Mouse (Mus musculus) forebrain, embryonic 10.5 days (tissue): ENCODE measurements around the gene Cfl1. TPM values are rescaled to one million over a fixed set of nuclear protein-coding genes. Genes with fewer than 3 reads are reported as not detected.

Experiments used
- DNase-seq: peaks from one replicate; pipeline ENCODE4 v3.0.0-alpha.2; 2017; ENCODE audit warnings: low spot score; ENCODE audit errors: extremely low spot score
- H3K27ac ChIP-seq: fragments of 300-500 bp; sonication (generic); 2 replicates; pipeline ENCODE4 v1.5.1; 2016; ENCODE audit warnings: mild to moderate bottlenecking
- H3K27me3 ChIP-seq: fragments of 300-500 bp; sonication (generic); 2 replicates; pipeline ENCODE4 v1.6.1; 2016; ENCODE audit warnings: mild to moderate bottlenecking; ENCODE audit not compliant: poor library complexity, severe bottlenecking
- H3K36me3 ChIP-seq: fragments of 300-500 bp; sonication (generic); replicated peaks from 2 replicates; pipeline ENCODE4 v1.6.1; 2016; ENCODE audit warnings: mild to moderate bottlenecking, moderate library complexity
- H3K4me1 ChIP-seq: fragments of 300-500 bp; sonication (generic); 2 replicates; pipeline ENCODE4 v1.6.1; 2016
- H3K4me3 ChIP-seq: fragments of 300-500 bp; sonication (generic); 2 replicates; pipeline ENCODE4 v1.5.1; 2016; ENCODE audit warnings: mild to moderate bottlenecking, moderate library complexity
- H3K9me3 ChIP-seq: fragments of 300-500 bp; sonication (generic); 2 replicates; pipeline ENCODE4 v1.6.1; 2016; ENCODE audit warnings: mild to moderate bottlenecking, moderate library complexity
- WGBS: fragments of 180-500 bp; shearing (Covaris S2); methylation state at CpG from one replicate; pipeline ENCODE4 v1.1.7; 2016; 5-methylcytosine and 5-hydroxymethylcytosine counted together
- polyA plus RNA-seq: library from polyadenylated mRNA; unstranded; fragments of >200 nt; fragmentation: Nextera tagmentation; extraction: Ambion mirVana; gene quantifications from 2 replicates; pipeline ENCODE4 v1.2.1, GENCODE M21; 2016

Cfl1 gene
- polyA plus RNA-seq, 1 experiment from 2014 or later = 3,010 TPM

DNA sequence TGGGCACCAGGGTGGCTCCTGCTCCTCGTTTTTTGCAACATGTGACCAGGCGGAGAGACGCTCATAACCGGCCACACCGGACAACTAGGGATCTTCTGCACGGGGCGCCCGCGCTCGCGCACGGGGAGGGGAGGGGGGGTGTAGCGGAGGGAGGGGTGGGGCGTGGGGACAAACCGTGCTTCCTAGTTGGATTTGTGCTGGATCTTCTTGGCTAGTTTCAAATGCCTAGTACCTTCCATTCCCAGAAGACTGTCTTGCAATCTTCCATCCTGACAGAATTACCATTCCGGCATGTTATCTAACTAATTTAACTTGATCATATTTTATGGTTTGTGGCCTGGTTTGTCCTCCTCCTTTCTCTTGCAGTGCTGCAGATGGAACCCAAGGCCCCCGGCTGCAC lies 13.4 kb downstream of the Cfl1 start, which contains the start of gene 1700020D05Rik:
Gene 1700020D05Rik (minus strand): TSS at position 101 of the 400 bp plus-strand sequence.
- no peak for DNase-seq
- Histone ChIP-seq H3K36me3 (peaks cover 4% of the 10 kb centered on the region; the same call in 1 of the 2 replicates), H3K9me3 (peaks cover 8% of the 10 kb centered on the region; the same call in 1 of the 2 replicates), H3K27ac (no peak within 1 kb of the TSS), H3K4me1 (no peaks in the 10 kb centered on the region), H3K27me3 (no peaks in the 10 kb centered on the region), H3K4me3 (no peak within 1 kb of the TSS)
- WGBS = 58% methylated on average over 17 of the region's 17 CpGs

DNA sequence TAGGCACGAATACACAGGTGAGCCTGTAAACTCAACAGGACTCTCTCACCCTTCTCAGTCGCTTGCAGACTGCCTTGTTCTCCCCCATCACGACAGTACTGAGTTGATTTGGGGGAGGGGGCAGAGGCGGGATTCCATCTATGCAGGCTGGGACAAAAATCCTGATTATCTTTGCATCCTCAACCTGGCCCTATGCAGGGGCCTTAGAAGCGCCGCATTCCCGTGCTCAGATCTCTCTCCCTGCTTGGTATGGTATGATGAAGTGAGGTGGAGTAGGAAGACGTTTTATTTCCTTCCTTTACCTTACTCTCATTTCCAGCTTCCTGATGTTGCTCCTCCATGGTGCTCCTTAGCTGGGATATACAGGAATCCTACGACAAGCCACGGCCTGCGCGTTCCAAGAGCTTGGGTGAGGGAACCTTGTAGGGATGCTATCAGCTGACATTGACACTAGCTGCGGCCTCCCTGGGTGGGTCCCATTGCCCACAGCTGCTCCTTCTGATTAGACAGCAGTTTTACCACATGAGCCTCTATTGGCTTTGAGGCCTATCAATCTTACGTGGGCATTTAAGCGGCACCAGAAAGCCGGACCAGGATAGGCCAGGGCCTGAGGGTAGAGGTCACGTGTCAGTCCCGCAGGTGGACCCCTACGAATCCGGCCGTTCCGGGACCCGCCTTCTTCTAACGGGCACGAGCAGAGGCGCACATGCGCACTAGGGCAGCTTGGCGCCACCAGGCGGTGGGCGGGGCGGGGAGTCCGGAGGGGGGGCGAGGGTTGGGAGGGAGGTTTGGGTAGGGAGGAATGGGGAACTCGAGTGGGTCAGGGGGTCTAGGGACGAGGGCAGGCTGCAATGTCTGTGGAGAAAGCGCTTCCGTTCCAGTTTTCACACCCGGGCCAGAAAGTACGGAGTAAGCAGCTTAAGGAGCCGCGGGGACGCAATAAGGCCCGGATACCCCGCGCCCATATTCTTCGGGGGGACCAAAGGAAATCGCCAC lies 20.1 kb downstream of the Cfl1 start, which contains the start of gene Snx32:
Gene Snx32 (minus strand): TSS at position 508 of the 996 bp plus-strand sequence.
- peaks cover 8% of the 10 kb centered on the region; the same call in 1 of the 2 replicates for H3K27me3 ChIP-seq
- no peaks in the 10 kb centered on the region for H3K36me3 ChIP-seq
- peak within 1 kb of the TSS; percentile 84 for H3K27ac ChIP-seq
- 2% methylated on average over 47 of the region's 47 CpGs for WGBS
- H3K9me3 ChIP-seq = peaks cover 14% of the 10 kb centered on the region
- peak within 1 kb of the TSS; percentile 57 for H3K4me3 ChIP-seq
- peaks cover 21% of the 10 kb centered on the region for H3K4me1 ChIP-seq
- DNase-seq = peak; percentile 93

DNA sequence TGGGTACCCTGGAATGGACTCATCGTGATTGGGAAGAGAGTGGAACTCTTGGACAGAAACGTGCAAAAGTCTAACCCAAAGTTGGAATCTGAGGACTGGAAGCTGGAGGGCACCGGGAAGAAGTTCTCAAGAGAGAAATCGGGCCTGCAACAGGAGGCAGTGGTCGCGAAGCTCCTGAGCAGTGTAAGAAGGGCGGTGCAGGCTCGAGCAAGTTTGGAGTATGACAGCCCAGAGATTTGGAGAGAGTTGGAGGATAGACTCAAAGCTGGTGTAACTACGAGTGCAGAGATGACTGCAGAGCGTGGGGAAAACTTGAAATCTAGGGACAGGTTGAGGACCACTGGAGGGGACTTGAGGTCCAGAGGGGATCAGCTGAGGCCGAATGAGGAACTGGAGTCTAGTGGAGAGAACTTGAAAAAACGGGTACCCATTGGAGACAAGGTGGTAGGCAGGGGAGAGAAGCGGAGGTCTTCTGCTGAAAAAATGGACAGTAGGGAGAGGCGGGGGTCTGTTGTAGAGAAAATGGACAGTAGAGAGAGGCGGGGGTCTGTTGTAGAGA lies 20.9 kb downstream of the Cfl1 start:
- Histone ChIP-seq H3K4me1 (peaks cover 21% of the 10 kb centered on the region), H3K27me3 (peaks cover 8% of the 10 kb centered on the region; the same call in 1 of the 2 replicates), H3K9me3 (peaks cover 14% of the 10 kb centered on the region), H3K4me3 (peak overlapping the region; percentile 57), H3K36me3 (no peaks in the 10 kb centered on the region), H3K27ac (peak overlapping the region; percentile 84)
- 58% methylated on average over 15 of the region's 15 CpGs for WGBS
- DNase-seq = no peak

DNA sequence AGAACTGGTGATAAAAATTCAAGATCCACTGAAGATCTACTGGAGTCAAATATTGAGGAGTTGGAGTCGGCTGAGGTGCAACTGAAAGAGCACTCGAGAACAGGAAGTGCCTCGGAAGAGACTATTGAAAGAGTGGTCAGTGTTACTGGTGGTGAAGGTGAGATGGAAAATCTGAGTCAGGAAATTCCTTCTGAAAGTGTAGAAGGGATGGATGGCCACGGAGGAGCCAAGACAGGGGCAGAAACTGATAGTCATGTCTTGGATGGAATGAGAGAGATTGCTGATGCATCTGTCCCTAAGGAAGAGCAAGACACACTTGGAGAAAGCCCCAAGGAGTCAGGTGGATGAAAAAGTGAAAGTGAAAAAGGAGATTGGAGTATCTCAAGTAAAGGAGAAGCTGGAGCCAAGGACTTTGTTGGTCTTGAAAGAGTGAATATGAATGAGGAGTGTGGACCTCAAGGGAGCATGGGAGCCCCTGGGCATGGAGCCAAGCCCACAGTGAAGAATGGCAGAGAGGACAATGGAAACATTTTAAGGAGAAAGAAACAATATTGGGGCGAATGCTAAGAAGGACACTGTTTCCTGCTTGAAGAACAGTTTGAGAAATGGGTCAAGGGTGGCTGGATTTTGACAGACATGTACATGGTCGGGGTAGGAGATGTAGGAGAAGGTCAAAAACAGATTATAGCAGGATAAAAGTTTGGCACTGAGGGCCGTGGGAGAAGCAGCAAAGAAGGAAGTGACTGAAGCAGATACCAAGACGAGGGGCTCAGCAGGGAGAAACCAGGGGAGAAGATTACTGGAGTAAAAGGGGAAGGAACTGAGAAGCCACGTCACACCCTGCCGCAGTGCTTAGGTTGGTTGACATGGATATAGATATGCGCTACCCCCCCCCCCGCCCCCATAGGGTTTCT lies 22.1 kb downstream of the Cfl1 start:
- Histone ChIP-seq H3K27ac (no peak overlapping the region), H3K4me3 (no peak overlapping the region), H3K36me3 (no peaks in the 10 kb centered on the region), H3K9me3 (peaks cover 14% of the 10 kb centered on the region), H3K4me1 (peaks cover 21% of the 10 kb centered on the region), H3K27me3 (peaks cover 8% of the 10 kb centered on the region; the same call in 1 of the 2 replicates)
- no peak for DNase-seq
- WGBS = 85% methylated on average over 12 of the region's 12 CpGs

DNA sequence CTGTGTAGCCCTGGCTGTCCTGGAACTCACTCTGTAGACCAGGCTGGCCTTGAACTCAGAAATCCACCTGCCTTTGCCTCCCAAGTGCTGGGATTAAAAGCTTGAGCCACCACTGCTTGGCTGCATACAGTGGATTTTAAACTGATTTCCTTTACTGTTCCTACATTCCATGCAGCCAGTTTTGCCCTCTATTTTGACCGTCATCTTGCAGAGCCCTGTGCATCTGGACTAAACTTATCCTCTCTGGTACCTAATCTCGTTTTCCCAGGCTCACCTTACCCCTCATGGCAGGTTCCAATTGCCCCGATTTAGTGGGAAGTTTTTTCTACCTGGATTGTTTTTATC lies 22.7 kb downstream of the Cfl1 start:
- Histone ChIP-seq H3K4me3 (no peak overlapping the region), H3K9me3 (peaks cover 14% of the 10 kb centered on the region), H3K27me3 (peaks cover 8% of the 10 kb centered on the region; the same call in 1 of the 2 replicates), H3K36me3 (no peaks in the 10 kb centered on the region), H3K4me1 (peaks cover 21% of the 10 kb centered on the region), H3K27ac (no peak overlapping the region)
- DNase-seq = no peak
- WGBS = 87% methylated on average over 3 of the region's 3 CpGs

DNA sequence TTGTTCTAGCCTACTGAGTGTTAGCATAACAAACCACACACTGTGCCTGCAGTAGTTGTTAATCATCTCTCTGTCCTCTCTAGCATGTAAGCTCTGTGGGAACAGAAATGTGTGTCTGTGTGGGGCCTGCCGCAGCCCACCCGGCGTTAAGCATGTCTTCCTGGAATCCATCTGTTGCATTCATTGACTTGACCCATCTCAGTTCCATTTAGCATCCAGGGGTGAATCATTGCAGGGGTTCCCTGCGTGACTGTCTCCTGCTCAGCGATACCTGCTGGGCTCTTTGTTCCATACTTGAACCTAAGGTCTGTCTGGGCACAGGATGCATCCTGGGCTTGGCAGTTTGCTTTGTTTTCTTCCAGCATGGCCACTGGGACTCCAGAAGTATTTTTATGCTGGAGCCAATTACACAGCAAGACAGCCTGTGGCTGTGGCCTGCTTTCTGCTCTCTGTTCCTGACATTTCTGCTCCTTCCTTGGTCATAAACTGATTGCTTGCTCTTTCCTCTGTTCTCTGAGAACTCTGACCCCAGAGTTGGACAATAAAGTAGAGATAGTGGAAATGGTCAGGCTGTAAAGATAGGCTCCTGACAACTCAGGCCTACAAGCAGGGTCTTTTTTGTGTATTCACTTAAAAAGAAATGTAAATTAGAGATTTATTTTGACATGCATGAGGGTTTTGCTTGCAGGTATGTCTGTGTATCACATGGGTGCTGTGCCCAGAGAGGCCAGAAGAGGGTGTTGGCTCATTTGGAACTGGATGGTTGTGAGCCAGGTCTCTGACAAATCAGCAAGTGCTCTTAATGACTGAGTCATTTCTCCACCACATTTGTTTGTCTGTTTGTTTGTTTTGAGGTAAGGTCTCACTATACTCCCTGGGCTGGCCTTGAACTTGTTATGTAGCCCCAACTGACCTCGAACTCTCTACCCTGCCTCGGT lies 25.9 kb downstream of the Cfl1 start:
- H3K27me3 ChIP-seq = peaks cover 8% of the 10 kb centered on the region; the same call in 1 of the 2 replicates
- 81% methylated on average over 7 of the region's 7 CpGs for whole genome bisulfite sequencing
- no peaks in the 10 kb centered on the region for H3K36me3 ChIP-seq
- no peak overlapping the region for H3K4me3 ChIP-seq
- H3K9me3 ChIP-seq = no peaks in the 10 kb centered on the region; the same call in none of the 2 replicates
- peaks cover 4% of the 10 kb centered on the region for H3K4me1 ChIP-seq
- DNase-seq = no peak
- no peak overlapping the region for H3K27ac ChIP-seq

DNA sequence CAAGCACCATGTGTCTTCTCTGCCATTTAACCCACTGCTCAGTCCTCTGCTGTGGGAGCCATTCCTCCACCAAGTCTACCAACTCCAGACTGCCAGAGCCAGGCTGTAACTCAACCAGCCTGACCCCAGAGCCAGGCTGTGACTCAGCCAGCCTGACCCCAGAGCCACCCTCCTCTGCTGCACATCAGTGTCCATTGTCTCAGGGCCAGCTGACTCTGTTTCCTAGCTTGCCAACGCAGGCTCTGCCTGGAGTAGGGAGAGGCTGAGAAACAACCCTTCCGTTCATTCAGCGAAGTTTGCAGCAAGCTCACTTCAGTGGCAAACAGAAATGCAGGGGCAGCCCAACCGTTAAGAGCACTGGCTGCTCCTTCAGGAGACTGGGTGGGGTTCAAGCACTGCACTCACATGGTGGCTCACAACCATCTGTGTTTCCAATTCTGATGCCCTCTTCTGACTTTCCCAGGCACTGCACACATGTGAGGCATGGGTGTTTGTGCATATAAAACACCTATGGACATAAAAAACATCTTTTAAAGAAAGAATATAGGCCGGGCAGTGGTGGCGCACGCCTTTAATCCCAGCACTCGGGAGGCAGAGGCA lies 26.8 kb downstream of the Cfl1 start:
- no peaks in the 10 kb centered on the region; the same call in none of the 2 replicates for H3K9me3 ChIP-seq
- no peaks in the 10 kb centered on the region for H3K27me3 ChIP-seq
- no peaks in the 10 kb centered on the region for H3K4me1 ChIP-seq
- DNase-seq = no peak
- H3K36me3 ChIP-seq = no peaks in the 10 kb centered on the region
- no peak overlapping the region for H3K27ac ChIP-seq
- H3K4me3 ChIP-seq = no peak overlapping the region
- 82% methylated on average over 8 of the region's 8 CpGs for WGBS

DNA sequence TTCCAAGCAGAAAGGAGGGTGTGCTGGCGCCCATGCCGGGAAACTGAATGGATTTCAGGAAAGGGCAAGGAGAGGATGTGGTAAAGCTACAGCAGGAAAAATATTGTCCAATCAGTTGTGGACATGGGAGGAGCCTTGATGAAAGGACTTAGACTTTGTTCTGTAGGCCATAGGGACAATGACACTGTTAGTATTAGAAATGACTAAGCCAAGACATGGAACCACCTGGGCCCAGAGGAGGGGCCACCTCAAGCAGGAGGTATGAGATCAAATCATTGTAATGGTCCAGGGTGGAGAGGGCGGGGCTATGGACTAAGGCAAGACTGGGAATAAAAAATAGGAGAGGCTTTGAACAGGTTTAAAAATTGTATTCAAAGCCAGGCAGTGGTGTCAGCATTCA lies 28.5 kb downstream of the Cfl1 start:
- H3K27ac ChIP-seq = no peak overlapping the region
- H3K4me3 ChIP-seq = no peak overlapping the region
- no peaks in the 10 kb centered on the region for H3K36me3 ChIP-seq
- no peaks in the 10 kb centered on the region for H3K9me3 ChIP-seq
- no peaks in the 10 kb centered on the region for H3K4me1 ChIP-seq
- H3K27me3 ChIP-seq = no peaks in the 10 kb centered on the region
- 88% methylated on average over 3 of the region's 3 CpGs for WGBS
- DNase-seq = no peak

DNA sequence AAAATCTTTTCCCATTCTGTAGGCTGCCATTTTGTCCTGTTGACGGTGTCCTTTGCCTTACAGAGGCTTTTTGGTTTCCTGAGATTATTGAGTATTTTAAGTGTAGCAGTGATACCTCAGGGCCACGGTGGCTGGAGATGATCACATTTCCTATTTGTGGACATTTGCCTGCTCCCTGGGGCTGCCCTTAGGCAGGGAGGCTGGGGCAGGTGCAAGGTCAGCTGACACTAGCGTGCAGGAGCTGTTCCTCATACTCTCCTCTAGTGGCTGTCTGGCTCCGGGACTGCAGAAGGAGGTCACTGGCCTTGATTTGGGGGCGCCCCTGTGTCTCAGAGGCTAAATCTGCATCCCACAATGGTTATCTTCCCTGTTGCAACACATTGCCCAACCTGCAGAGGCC lies 34.9 kb downstream of the Cfl1 start:
- no peak overlapping the region for H3K27ac ChIP-seq
- no peak for DNase-seq
- peaks cover 17% of the 10 kb centered on the region for H3K4me1 ChIP-seq
- no peak overlapping the region for H3K4me3 ChIP-seq
- no peaks in the 10 kb centered on the region for H3K36me3 ChIP-seq
- 76% methylated on average over 5 of the region's 5 CpGs for WGBS
- no peaks in the 10 kb centered on the region for H3K9me3 ChIP-seq
- peaks cover 13% of the 10 kb centered on the region for H3K27me3 ChIP-seq

DNA sequence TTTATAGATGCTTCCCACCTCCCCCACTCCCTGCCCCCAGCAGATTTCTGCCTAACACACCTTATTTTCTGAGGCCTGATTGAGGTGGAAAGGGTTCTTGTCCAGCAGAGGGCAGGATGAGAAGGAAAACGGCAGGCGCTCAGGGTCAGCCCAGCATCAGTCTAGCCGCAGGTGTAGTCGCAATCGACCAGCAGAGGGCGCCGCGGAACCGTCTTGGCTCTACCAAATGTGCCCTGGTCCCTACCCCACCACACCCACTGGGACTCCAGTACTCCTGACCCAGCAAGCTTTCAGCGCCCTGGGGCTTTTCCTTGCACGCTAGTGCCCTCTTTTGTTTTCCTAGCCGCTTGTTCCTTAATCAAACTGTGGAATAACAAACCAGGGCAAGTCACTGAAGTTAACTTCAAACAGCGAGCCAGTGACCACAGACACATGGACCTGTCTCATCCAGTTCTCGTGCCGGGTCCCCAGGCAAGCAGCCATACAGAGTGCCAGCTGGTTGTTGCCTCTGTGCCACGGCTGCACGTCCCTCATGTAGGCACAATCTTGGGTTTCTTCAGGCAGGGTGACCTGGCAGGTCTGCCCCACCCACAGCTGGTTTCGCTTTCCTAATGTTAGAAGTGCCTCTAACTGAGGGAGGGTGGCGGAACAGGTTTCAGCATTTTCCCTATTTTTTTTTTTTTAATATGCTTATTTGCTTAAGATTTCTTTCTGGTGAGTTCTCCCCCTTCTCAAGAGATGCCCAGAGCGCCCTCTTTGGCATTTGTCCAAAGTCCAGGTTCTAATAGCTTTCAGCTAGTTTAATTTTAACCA lies 39.3 kb downstream of the Cfl1 start:
- WGBS = 18% methylated on average over 20 of the region's 20 CpGs
- peak; percentile 97 for DNase-seq
- peaks cover 42% of the 10 kb centered on the region for H3K27me3 ChIP-seq
- no peaks in the 10 kb centered on the region for H3K9me3 ChIP-seq
- no peaks in the 10 kb centered on the region for H3K36me3 ChIP-seq
- H3K4me3 ChIP-seq = peak overlapping the region; percentile 31
- H3K4me1 ChIP-seq = peaks cover 24% of the 10 kb centered on the region
- no peak overlapping the region for H3K27ac ChIP-seq
